Mouse (Mus musculus) midbrain, embryonic 11.5 days (tissue): ENCODE results near the gene Plpp1. TPM values are rescaled to one million over a fixed set of nuclear protein-coding genes. Genes with fewer than 3 reads are reported as not detected.

Experiments
- ATAC-seq: fragments of 200-750 bp; cut with Nextera tagmentation; 2 replicates; pipeline ENCODE4 v1.8.0; 2017; ENCODE audit warnings: moderate TSS enrichment, moderate library complexity; ENCODE audit not compliant: low FRiP score
- DNase-seq: peaks from one replicate; pipeline ENCODE4 v3.0.0; 2015; ENCODE audit warnings: low spot score; ENCODE audit errors: missing footprints
- H3K27ac ChIP-seq: fragments of 300-500 bp; sonication (generic); 2 replicates; pipeline ENCODE4 v1.5.1; 2014; ENCODE audit warnings: low read depth, low read length
- H3K27me3 ChIP-seq: fragments of 300-500 bp; sonication (generic); 2 replicates; pipeline ENCODE4 v1.6.1; 2014; ENCODE audit warnings: mild to moderate bottlenecking, low read length, moderate library complexity, mixed read lengths; ENCODE audit not compliant: control insufficient read depth, insufficient read depth
- H3K36me3 ChIP-seq: fragments of 300-500 bp; sonication (generic); 2 replicates; pipeline ENCODE4 v1.6.1; 2014; ENCODE audit warnings: mild to moderate bottlenecking, low read length, moderate library complexity, mixed read lengths; ENCODE audit not compliant: control insufficient read depth, insufficient read depth
- H3K4me1 ChIP-seq: fragments of 300-500 bp; sonication (generic); 2 replicates; pipeline ENCODE4 v1.6.1; 2014; ENCODE audit warnings: low read length; ENCODE audit not compliant: control insufficient read depth, insufficient read depth
- H3K4me2 ChIP-seq: fragments of 300-500 bp; sonication (generic); 2 replicates; pipeline ENCODE4 v1.6.1; 2014; ENCODE audit warnings: mild to moderate bottlenecking, moderate library complexity
- H3K4me3 ChIP-seq: fragments of 300-500 bp; sonication (generic); 2 replicates; pipeline ENCODE4 v1.5.1; 2014; ENCODE audit warnings: low read depth, low read length
- H3K9ac ChIP-seq: fragments of 300-500 bp; sonication (generic); 2 replicates; pipeline ENCODE4 v1.6.1; 2014; ENCODE audit warnings: low read length
- H3K9me3 ChIP-seq: fragments of 300-500 bp; sonication (generic); 2 replicates; pipeline ENCODE4 v1.6.1; 2016; ENCODE audit warnings: low read length; ENCODE audit not compliant: control insufficient read depth
- WGBS: fragments of 180-500 bp; shearing (Covaris S2); extraction: QIAGEN DNeasy Blood & Tissue Kit; methylation state at CpG from one replicate; pipeline ENCODE4 v1.1.7; 2014; 5-methylcytosine and 5-hydroxymethylcytosine counted together
- polyA plus RNA-seq: library from polyadenylated mRNA; unstranded; fragments of >200 nt; fragmentation: Nextera tagmentation; extraction: Ambion mirVana; gene quantifications from 2 replicates; pipeline ENCODE4 v1.2.1, GENCODE M21; 2014

The Plpp1 gene
- polyA plus RNA-seq, 1 experiment from 2014 or later = 19.1 TPM

DNA sequence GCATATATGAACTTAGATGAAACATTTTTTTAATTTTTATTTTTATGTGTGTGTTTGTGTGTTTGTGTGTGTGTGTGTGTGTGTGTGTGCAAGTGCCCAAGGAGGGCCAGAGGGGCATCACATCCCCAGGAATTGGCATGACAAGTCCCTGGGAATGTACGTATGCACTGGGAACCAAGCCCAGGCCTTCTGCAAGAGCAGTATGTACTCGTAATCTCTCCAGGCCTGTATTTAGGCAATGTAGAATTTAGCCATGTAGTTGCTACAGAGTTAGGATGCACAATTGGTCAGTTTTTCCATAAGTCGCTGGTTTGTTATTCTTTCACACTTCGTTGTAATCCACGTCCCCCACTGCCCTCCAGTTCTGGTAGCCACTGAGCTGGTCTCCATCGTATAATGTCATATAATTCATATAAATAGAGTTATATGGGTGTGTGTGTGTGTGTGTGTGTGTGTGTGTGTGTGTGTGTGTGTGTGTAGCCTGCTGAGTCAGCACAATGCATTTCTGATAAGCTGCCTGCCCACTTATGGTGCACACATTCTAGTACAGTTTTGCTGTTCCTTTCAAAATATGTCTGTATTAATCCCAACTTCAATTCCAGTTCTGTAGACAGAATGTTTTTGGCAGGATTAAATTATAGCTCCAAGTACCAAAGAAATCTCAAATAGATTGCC lies 22.8 kb downstream of the Plpp1 start:
- Histone ChIP-seq H3K27ac (no peak overlapping the region), H3K4me3 (no peak overlapping the region), H3K36me3 (no peaks in the 10 kb centered on the region), H3K9me3 (no peaks in the 10 kb centered on the region), H3K4me2 (no peak overlapping the region), H3K4me1 (no peaks in the 10 kb centered on the region), H3K9ac (no peak overlapping the region), H3K27me3 (no peaks in the 10 kb centered on the region)
- DNase-seq (no peak), ATAC-seq (no peak)
- 93% methylated on average over 6 of the region's 6 CpGs for WGBS

DNA sequence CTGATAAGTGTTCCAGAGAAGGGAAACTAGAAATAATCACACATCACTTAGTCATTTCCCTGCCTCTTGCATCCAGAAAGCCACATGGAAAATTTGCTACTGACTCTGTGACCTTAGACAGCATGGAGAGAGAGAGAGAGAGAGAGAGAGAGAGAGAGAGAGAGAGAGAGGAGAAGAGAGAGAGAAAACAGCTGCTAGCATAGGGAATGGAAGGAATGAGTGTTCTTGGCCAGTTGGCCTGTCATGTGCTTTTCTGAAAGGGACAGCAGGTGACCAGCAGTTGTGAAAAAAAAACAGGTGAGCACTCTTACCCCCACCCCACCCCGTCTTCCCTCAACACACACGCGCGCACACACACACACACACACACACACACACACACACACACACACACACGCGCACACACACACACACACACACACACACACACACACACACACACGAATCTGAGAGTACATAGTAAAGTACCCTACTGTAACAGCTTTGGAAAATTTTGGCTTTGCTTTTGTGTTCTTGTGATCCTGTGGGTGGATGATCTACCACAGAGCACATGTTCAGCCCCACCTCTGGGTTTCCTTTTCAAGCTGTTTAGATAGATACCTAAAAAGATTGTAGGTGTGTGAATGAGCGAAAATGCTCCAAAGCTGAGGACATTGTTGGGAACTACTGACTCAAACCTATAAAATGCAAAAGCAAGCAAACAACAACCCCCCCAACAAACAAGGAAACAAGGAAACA lies 23.5 kb downstream of the Plpp1 start:
- no peaks in the 10 kb centered on the region for H3K36me3 ChIP-seq
- H3K9ac ChIP-seq = no peak overlapping the region
- H3K4me2 ChIP-seq = no peak overlapping the region
- no peak overlapping the region for H3K27ac ChIP-seq
- H3K9me3 ChIP-seq = no peaks in the 10 kb centered on the region
- no peaks in the 10 kb centered on the region for H3K4me1 ChIP-seq
- DNase-seq (no peak), ATAC-seq (no peak)
- H3K4me3 ChIP-seq = no peak overlapping the region
- WGBS = 80% methylated on average over 8 of the region's 8 CpGs
- no peaks in the 10 kb centered on the region for H3K27me3 ChIP-seq

DNA sequence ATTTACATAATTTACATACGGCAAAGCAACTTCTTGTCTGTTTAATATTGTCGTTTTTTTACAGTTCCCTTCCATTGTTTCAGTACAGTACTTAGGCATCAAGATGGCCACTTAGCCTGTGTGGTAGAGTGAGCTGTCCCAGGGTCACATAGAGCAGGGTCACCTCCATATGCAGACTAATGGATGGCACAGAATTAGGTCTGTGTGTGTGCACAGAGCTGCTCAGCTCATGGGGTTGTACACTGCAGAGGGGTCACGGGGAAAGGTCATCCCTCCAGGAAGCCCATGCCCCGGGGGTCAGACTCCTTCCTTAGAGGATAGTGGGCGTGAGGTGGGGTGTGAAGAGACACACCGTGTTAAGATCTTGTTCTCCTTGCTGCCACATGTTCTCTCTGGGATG lies 24.9 kb downstream of the Plpp1 start:
- WGBS = 71% methylated on average over 6 of the region's 6 CpGs

DNA sequence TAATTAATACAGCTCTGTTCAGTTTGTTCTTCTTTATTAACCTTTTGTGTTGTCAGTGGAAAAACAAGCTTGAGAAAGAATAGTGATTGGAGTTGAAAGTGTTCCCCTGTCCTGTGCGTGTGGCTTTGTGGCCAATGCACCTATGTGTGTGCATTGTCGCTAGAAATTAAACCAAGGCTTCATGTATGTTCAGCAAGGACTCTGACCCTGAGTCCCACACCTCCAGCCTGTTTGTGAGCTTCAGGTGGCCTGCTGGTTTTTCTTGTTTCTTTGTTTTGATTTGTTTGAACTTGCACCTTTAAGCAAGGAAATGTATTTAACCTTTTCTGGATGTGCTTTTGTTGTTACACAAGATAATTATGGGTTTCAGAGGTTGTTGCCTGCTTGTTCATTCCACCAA lies 29.0 kb downstream of the Plpp1 start:
- ATAC-seq = no peak
- 87% methylated on average over 2 of the region's 2 CpGs for WGBS

More for the DNA sequence above, 24.9 kb downstream of the Plpp1 start:
- Histone ChIP-seq H3K27me3 (no peaks in the 10 kb centered on the region), H3K9ac (no peak overlapping the region), H3K4me3 (no peak overlapping the region), H3K4me2 (no peak overlapping the region), H3K27ac (no peak overlapping the region), H3K9me3 (no peaks in the 10 kb centered on the region), H3K36me3 (no peaks in the 10 kb centered on the region; the same call in 1 of the 2 replicates), H3K4me1 (no peaks in the 10 kb centered on the region)
- ATAC-seq (no peak), DNase-seq (no peak)

DNA sequence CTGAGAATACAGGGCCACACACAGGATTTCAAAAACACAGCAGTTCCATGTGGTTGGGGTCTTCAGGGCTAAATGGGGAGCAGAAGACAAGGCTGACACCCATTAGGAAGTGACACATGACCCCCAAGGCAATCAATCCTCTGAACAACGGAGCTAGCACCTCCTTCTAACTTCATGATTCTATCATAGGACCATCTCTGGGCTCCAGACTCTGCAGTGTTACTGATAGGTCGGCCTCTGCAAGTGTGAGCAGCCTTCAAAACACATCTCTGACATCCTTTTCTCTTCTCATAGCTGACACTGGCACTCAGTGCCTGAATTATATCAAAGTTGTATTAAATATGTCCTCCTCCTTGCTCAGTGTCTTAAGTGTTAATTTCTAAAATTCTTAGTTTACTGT lies 32.0 kb downstream of the Plpp1 start:
- Histone ChIP-seq H3K36me3 (no peaks in the 10 kb centered on the region; the same call in 1 of the 2 replicates), H3K9ac (no peak overlapping the region), H3K27me3 (no peaks in the 10 kb centered on the region), H3K4me1 (no peaks in the 10 kb centered on the region), H3K27ac (no peak overlapping the region), H3K9me3 (no peaks in the 10 kb centered on the region), H3K4me3 (no peak overlapping the region), H3K4me2 (no peak overlapping the region)
- WGBS = 70% methylated on average over 2 of the region's 2 CpGs
- DNase-seq (no peak), ATAC-seq (no peak)

More for the DNA sequence above, 29.0 kb downstream of the Plpp1 start:
- H3K27ac ChIP-seq = no peak overlapping the region
- H3K4me3 ChIP-seq = no peak overlapping the region
- H3K4me1 ChIP-seq = no peaks in the 10 kb centered on the region
- no peaks in the 10 kb centered on the region; the same call in 1 of the 2 replicates for H3K36me3 ChIP-seq
- no peak overlapping the region for H3K4me2 ChIP-seq
- DNase-seq = no peak
- H3K9ac ChIP-seq = no peak overlapping the region
- H3K27me3 ChIP-seq = no peaks in the 10 kb centered on the region
- no peaks in the 10 kb centered on the region for H3K9me3 ChIP-seq

DNA sequence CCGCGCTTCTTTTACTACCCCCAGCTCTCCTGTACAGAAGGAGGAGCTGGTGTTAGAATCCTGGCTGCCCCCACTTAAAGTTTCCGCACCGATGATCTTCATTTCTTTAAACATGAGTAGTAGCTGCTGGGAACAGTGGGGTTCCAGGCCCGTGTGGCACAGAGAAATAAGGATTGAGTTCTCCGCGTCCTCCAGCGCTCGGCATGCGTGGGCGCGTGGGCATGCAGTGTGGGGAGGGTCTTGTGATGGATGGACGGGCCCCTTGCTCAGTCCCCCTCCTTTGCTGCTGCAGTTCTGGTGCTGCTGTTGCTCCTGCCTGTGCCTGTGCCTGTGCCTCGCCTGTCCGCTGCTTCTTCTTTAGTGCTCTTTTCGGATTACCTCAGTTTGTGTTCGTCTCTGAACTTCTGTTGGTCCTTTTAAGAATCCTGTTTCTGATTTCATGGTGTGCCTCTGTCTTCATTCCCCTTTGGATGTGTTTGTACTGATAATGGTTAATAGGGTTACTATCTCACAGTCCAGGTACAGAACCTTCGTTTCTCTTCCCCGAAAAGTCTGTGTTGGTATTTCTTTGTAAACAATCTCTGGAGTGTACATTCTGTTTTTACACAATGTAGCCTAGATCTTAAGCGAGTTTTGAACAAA lies 32.8 kb downstream of the Plpp1 start:
- 64% methylated on average over 20 of the region's 20 CpGs for WGBS
- Histone ChIP-seq H3K4me1 (no peaks in the 10 kb centered on the region), H3K4me2 (no peak overlapping the region), H3K9ac (no peak overlapping the region), H3K4me3 (no peak overlapping the region), H3K9me3 (no peaks in the 10 kb centered on the region), H3K27me3 (no peaks in the 10 kb centered on the region), H3K36me3 (no peaks in the 10 kb centered on the region; the same call in 1 of the 2 replicates), H3K27ac (no peak overlapping the region)
- no peak for DNase-seq
- ATAC-seq = no peak

DNA sequence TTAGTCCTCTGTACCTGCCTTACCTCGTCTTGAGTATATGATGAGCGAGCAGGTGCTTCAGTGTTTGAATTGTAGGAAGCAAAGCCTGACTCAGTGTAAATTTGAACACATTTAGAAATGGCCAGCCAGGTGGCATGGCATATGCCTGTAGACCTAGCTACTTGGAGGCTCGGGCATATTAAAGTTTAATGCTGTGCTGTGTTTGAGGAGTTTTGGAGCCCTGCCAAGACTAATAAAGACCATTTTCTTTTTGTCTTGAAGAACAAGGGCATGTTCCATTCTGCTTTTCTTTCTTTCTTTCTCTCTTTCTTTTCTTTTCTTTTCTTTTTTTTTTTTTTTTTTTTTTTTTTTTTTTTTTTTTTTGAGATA lies 33.3 kb downstream of the Plpp1 start:
- 85% methylated on average over 3 of the region's 3 CpGs for WGBS
- H3K9me3 ChIP-seq = no peaks in the 10 kb centered on the region

DNA sequence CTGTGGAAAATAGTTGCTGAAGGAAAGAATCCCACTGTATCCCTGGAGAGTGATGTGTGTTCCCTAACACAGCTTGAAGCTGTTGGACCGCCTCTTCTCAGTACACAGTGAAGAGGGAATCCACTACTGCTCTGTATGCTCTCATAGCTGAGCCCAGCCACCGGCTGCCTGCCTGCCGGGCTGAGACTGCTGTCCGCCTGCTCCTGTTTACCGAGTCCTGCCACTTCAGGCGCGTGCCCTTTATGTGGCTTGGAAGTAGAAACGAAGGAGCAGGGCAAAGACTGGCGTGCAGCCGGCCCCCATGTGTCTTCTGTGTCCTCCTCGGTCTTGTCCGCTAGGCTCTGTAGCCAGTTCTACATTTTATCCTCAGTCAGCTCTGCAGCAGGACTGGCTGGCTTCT lies 34.5 kb downstream of the Plpp1 start:
- Histone ChIP-seq H3K27me3 (no peaks in the 10 kb centered on the region), H3K4me1 (no peaks in the 10 kb centered on the region), H3K9ac (no peak overlapping the region), H3K9me3 (no peaks in the 10 kb centered on the region), H3K4me2 (no peak overlapping the region), H3K36me3 (no peaks in the 10 kb centered on the region), H3K27ac (no peak overlapping the region), H3K4me3 (no peak overlapping the region)
- ATAC-seq (peak; percentile 66; the same call in 1 of the 2 replicates), DNase-seq (peak; percentile 84)
- 32% methylated on average over 12 of the region's 12 CpGs for WGBS

More for the DNA sequence above, 33.3 kb downstream of the Plpp1 start:
- Histone ChIP-seq H3K27me3 (no peaks in the 10 kb centered on the region), H3K27ac (no peak overlapping the region), H3K4me1 (no peaks in the 10 kb centered on the region), H3K9ac (no peak overlapping the region), H3K4me2 (no peak overlapping the region), H3K36me3 (no peaks in the 10 kb centered on the region; the same call in 1 of the 2 replicates), H3K4me3 (no peak overlapping the region)
- ATAC-seq (no peak), DNase-seq (no peak)

DNA sequence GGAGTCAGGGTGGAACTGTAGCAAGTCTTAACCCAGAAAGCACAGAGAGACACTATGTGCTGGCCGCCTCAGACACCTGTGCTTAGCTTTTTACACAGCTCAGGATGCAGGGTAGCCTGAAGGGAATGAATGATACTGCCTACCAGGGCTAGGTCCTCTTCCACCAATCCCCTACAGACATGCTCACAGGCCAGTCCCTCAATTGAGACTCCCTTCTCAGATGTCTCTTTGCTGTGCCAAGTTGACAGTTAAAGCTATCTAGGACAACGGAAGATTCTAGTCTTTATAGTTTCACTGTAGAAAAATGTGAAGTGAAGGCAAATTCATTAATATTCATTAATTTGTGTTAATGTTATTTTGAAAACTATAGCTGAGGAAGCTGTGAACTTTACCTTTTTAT lies 36.4 kb downstream of the Plpp1 start:
- DNase-seq (no peak), ATAC-seq (no peak)
- 84% methylated on average over 2 of the region's 2 CpGs for WGBS
- H3K4me1 ChIP-seq = no peaks in the 10 kb centered on the region
- H3K36me3 ChIP-seq = no peaks in the 10 kb centered on the region
- H3K4me3 ChIP-seq = no peak overlapping the region
- no peak overlapping the region for H3K9ac ChIP-seq
- no peak overlapping the region for H3K4me2 ChIP-seq
- no peak overlapping the region for H3K27ac ChIP-seq
- H3K27me3 ChIP-seq = no peaks in the 10 kb centered on the region
- no peaks in the 10 kb centered on the region for H3K9me3 ChIP-seq
